Mouse (Mus musculus) cerebellum, adult 2 months (tissue): ENCODE data around the gene Cdca4.

ENCODE experiments used
- CTCF ChIP-seq: fragments of 200-500 bp; IDR thresholded peaks from 2 replicates; pipeline ENCODE4 v1.5.1; 2011; ENCODE audit warnings: low read depth, mild to moderate bottlenecking, control low read depth, low read length, moderate library complexity, borderline replicate concordance; ENCODE audit not compliant: insufficient read depth
- POLR2A ChIP-seq: fragments of 200-500 bp; IDR thresholded peaks from 2 replicates; pipeline ENCODE4 v1.6.1; 2011; ENCODE audit warnings: low read length, control low read depth, borderline replicate concordance; ENCODE audit not compliant: insufficient read depth

GRCm38 (mm10) chr12:112794998-112795397, 34.2 kb downstream of the Cdca4 start:
- TF ChIP-seq CTCF = no peak
- TF ChIP-seq POLR2A = no peak
